Mouse (Mus musculus) forelimb bud, embryonic 11.5 days (tissue): ENCODE results near the gene Ak1.

Experiments used
- DNase-seq: peaks from one replicate; pipeline ENCODE4 v3.0.0-alpha.2; 2012; ENCODE audit warnings: low read depth, low spot score

Gene Ak1

DNA sequence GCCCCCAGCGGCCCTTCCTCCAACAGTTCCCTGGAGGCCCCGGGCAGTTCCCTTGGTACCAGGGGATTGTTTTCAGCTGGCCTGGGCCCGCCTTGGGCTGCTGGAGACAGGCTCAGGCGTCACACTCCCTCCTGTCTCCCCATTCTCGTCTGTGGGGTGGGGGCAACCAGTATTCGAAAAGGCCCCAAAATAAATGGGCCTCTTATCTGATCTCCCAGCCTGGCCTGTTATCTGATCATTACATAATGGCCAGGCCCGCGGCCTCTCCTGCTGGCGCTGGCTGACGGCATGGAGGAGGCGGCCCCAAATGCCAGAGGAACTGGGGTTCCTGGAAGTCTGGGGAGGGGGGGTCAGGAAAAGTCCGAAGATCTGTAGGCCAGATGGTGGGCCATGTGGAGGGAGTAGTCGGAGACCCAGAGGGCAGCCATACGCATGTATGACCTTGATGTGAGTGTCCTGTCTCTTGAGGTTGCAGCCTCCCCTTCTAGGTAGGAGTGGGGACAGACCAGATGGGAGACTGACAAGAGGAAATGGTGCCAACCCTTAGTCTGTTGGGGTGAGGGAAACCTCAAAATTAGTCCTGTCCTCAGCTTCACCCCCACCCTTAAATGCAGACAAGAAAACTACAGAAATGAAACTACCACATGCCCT, 33.3 kb downstream of the Ak1 start:
- no peak for DNase-seq

DNA sequence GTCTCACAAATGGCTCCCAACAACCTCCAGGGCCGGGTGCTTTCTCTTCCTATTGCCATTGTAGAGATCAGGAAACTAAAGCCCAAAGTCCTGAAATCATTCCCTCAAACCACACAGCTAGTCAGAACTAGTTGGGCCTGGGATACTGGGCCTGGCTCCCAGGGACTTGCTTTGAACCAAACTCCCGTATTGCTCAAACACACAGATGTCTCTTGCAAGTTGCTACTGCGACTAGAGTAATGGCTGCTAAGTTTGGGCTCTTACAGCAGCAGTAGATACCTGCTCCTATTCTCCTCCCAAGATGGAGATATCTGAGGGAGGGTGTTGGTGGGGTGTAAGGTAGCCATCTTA, 33.8 kb downstream of the Ak1 start:
- no peak for DNase-seq

DNA sequence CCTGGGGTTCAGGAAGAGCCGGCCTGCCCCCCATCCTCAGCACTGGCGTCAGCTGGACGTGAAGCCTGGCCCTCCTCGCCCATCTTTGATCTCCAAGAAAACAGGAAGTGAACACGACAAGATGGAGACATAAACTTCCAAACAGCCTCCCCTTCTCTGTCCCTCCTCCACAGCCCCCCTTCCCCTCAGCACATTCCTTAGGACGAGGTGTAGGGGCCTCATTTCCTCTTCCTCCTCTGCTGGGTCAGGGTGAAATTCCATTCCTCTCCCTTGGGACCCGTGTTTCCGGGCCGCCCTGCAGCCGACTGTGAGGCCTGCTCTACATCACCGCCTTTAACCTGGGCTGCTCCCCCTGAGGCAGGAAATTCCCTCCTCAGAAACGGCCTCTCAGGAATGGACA, 34.3 kb downstream of the Ak1 start:
- peak; percentile 85 for DNase-seq

DNA sequence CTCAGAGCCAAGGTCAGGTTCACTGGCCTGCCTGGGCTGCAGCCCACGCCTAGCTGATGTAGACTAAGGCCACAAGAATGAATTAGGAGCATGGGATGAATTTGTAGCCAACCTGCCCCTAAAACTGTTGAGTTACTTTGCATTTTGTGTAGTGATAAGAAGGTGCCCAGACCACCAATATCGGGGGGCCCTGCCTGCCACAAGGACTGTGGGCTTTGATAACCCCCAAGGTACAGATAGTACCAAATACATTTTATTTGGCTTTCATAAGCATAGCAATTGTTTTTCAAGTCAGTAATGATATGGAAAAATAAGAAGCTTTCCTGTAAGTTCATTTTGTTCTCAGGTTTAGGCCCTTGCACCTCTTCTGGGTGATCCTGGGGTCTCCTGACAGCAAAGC, 37.3 kb downstream of the Ak1 start:
- no peak for DNase-seq

DNA sequence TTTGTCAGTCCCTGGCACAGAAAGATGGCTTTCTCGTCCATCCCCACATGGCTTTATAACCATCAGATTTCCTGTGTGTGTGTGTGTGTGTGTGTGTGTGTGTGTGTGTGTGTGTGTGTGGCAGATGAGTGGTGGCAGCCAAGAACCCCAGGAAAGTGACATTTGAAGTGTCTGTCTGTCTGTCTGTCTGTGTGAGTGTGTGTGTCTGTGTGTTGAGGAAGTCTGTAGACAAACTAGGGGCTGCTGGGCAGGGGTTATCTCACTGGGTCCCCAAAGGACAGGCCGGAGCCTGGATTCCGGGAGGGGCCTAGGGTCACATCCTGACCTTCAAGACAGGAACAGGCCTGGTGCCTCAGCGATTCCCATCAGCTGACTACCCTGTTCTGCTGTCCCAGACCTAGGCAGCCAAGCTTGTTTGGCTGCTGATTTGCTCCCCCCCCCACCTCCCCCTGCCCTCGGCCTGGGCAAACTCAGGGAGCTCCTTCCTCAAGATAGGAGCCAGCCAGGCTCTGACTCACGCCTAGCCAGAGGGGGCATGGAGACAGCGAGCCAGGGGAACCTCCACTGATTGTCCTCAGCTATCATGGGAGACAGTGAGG, 40.0 kb downstream of the Ak1 start:
- no peak for DNase-seq

DNA sequence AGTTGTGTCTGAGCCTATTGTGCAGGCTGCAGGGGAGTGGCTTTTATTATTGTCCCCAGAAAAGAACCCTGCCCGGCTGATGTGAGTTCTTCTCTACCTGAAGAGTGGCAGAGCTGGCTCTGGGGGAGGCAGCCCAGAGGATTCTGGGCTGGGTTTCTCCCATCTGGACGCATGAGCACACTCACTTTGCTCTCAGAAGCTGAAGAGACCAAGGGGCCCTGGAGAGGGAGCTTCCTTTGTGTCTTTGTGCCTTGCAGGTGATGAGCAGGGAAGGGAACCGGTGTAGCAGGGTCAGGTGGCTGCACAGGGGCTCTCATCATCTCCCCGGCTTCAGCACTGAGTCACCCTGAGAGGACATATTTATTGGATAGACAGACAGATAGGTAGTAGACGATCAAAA, 40.7 kb downstream of the Ak1 start:
- DNase-seq, result no peak

DNA sequence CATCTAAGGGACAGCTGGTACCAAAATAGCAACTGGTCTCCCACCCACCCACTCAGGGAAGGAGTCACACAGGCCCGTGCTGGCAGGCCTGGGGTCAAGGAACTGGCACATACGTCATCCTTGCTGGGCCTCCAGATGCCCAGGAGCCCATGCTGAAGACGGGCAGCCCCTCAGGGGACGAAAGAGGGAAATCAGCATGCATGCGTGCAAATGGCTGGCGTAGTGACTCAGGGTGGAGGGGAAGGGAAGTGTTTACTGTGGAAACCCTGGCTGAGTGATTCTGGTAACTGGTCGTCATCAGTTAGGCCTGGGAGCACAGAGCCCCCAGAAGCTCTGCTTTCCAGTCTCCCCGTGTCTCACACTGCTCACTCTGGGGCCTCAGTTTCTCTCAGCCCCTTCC, 43.8 kb downstream of the Ak1 start:
- DNase-seq, result no peak

DNA sequence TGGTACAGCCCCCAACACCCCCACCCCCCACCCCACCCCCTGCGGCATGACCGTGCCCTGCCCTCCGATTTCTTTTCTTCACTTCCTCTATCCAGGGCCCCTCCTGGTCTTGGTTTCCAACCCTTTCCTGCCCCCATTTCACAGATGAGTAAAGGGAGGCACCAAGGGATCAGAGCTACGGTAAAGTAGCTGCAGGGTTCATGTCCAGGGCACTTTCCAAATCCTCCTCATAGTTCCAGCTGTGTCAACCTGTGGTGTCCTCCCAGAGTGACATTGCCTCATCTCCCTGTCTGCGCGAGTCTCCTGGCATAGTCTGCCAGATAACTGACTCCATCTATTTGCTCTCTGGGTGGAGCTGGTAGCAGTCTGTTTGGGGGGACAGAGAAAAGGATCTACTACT, 44.3 kb downstream of the Ak1 start:
- DNase-seq, result no peak

DNA sequence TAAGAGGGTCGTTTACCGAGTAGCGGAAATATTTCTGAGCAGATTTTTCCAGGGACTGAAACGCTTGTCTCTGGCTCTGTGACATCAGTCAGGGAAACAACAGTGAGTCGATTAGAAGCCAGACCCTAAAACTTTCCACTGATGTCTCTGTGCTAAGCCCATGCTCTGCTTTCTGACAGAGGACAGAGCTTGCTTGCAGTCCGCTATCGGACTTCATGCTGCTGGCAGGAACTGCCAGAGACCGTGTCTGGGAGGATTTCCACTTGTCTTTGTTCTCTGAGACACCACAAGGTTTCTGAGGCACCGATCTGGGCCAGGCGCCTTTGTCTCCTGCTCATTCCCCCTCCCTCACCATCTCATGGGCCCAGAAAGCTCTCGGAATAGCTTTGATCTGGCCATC, 46.2 kb downstream of the Ak1 start:
- DNase-seq, result no peak

DNA sequence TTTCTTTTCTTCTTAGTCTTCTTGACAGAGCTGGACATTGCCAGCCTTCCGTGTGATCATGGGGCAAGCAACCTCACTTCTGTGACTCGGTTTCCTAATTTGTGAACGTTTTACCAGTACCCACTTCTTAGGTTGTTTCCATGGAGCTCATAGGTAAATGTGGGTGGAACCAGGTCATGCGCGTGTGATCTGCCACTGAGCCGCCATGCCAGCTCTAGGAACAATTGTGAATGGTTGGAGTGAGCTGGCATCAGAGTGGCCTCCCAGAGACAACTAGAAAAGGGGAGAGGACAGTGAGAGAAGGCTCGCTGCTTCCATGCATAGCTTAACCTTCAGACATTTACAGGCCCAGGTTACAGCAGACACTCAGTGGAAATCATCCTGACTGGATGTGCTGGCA, 46.6 kb downstream of the Ak1 start:
- no peak for DNase-seq

DNA sequence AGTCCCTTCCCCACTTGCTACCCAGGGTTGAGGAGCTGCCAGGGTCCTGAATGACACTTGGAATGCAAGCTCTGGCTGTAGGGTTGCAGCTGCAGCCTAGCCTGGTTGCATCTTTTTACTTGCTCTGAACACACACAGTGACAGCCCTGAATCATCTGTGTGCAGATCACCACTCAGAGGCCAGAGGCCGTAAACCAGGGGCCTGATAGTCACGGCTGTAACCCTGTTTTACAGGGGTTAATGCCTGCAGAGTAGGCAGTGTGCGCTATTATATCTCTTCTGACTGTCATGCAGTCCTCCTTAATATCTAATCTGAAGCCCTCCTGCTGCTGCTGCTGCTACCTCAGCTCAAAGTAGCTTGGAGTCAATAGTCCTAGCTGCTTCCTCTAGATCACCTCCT, 48.3 kb downstream of the Ak1 start:
- DNase-seq, result no peak

DNA sequence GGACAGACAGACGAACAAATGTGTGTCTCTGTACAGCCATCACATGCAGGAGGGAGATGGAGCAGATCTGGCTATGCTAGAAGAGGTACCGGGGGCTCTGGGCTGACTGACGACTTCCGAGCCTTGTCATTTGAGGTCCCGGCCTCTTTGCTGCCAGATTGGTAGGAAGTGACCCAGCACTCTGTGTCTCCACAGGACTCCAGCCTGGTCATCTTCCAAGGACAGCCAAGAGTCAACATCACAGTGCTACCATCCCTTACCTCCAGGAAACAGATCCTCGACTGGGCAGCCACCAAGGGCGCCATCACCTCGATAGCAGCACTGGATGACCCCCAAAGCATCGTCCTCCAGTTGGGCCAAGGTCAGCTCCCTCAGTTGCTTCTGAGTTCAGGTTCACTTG, 49.6 kb downstream of the Ak1 start:
- no peak for DNase-seq

DNA sequence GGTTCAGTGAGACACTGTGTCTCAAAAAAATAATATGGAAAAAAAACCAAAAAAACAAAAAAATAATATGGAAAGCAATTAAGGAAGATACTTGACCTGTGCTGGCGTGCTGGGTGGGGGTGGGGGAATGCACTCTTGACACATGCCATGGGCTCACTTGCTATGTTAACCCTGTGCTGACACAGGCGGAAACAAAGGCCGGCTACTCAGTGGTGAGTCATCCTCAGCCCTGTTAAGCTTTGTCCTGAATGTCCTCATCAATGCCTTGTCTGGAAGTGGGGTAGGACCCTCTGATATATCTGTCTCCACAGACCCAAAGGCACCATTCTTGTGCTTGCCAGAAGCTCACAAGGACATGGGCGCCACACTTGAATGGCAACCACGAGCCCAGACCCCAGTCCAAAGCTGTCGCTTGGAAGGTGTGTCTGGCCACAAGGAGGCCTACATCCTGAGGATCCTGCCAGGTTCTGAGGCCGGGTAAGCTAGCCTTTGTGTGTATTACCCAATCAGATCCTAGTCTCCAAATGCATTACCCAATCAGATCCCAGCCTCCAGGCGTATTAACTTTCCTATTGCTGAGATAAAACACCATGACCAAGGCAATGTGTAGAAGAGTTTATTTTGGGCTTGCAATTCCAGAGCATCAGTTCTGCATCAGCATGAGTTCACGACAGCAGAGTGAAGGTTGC, 50.5 kb downstream of the Ak1 start:
- no peak for DNase-seq

DNA sequence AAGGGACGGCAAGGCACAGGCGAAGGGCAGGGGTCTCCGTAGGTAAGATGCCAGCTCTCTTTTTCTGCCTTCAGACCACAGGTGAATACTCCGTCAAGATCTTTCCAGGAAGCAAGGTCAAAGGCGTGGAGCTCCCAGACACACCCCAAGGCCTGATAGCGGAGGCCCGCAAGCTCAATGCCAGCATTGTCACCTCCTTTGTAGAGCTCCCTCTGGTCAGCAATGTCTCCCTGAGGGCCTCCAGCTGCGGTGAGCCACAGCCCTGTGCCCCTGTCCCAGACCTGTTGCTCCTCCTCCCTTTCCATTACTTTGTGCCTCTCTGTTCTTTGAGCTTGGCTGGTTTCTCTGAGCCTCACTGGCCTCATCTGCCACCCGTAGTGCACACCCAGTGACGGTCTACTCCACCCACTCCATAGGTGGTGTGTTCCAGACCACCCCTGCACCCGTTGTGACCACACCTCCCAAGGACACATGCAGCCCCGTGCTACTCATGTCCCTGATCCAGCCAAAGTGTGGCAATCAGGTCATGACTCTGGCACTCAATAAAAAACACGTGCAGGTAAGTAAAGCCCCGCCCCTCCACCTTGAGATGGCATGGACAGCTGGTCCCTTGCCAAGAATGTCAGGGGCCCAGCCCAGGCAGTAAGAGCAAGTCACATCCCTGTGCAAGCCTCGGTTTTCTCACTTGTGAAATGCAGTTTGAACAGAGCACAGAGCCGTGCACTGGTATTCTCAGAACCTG, 51.8 kb downstream of the Ak1 start:
- DNase-seq, result no peak

DNA sequence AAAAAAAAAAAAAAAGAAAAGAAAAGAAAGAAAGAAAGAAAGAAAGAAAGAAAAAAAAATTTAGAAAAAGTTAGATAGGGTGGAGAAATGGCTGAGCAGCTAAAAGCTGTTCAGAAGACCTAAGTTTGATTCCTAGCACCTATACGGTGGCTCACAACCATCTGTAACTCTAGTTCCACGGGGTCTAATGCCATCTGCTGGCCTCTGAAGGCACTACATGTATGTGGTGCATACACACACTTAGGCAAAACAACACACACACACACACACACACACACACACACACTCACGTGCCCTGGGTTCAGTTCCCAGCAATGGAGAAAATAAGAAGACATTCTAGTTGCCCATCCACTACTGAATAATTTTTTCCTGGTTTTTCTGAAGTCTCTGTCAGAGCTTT, 55.3 kb downstream of the Ak1 start:
- DNase-seq, result no peak

DNA sequence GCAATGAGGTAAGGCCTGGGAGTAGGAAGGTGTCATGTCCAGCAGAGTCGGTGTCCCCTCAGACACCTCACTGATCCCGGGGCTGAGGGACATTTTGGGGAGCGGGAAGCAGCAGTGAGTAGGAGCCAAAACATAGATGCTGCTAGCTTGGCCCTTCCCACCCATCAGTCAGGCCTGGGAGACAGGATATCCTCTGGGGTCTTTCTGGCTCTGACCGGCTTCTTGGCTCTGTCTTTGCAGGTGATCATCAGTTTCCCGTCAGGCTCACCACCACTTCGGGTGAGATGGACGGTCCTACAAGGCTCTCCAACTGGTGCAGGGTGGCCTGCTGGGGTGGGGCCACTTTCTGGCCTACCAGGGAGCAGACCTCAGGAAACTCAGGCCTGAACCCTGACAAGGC, 56.1 kb downstream of the Ak1 start:
- DNase-seq, result no peak

DNA sequence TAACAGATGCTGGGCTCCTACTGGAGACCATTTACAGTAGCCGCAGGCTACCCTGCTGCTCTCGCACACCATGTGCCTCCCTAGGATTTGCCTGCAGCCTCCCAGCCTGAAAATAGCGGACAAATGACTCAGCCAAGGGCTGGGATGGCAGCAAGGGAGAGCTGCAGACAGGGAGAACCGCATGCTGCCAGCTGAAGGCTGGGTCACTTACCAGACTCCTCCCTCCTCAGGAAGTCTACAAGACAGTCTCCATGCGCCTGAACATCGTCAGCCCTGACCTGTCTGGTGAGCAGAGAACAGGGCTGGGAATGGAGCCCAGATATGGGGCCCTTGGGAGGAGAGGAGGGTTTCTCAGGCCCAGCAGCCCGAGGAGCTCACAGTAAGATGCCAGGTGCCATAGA, 58.5 kb downstream of the Ak1 start:
- DNase-seq, result no peak

DNA sequence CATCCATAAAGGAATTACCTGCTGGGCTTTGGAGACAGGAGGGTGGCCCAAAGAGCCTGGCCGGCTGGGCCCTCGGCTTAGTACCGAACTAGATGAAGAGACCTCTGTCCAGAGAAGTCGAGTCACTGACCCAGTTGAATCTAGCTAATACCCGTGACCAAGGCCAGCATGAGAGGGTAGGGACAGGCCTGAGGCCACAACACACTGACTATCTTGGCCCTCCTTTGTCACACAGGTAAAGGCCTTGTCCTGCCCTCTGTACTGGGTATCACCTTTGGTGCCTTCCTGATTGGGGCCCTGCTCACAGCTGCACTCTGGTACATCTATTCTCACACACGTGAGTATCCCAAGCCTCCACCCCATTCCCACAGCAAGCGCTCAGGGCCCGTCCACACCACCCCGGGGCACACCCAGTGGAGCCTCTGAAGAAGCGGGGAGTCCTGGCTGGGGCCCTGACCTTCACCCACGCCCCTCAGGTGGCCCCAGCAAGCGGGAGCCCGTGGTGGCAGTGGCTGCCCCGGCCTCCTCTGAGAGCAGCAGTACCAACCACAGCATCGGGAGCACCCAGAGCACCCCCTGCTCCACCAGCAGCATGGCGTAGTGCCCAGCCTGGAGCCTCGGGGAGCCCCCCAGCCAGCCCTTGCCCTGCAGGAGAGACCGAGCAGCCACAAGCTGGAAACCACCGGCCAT, 59.5 kb downstream of the Ak1 start:
- DNase-seq, result no peak

DNA sequence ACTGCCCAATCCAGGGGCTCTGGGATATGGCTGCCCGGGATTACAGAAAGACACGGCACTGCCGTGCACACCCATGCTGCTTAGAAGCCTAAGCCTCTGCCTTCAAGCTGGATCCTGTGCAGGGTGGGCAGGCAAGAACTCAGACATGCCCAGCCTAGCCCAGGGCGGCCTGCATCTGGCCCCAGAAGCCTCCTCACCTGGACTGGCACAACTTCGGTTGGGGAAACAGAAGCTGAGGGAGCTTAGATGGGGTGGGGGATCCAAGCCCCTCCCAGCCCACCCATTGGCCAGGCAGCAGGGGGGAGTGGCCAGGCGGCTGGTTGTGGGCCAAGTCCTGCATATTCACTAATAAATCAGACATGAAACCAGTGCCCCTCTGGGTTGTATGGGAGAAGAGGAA, 60.2 kb downstream of the Ak1 start:
- no peak for DNase-seq

DNA sequence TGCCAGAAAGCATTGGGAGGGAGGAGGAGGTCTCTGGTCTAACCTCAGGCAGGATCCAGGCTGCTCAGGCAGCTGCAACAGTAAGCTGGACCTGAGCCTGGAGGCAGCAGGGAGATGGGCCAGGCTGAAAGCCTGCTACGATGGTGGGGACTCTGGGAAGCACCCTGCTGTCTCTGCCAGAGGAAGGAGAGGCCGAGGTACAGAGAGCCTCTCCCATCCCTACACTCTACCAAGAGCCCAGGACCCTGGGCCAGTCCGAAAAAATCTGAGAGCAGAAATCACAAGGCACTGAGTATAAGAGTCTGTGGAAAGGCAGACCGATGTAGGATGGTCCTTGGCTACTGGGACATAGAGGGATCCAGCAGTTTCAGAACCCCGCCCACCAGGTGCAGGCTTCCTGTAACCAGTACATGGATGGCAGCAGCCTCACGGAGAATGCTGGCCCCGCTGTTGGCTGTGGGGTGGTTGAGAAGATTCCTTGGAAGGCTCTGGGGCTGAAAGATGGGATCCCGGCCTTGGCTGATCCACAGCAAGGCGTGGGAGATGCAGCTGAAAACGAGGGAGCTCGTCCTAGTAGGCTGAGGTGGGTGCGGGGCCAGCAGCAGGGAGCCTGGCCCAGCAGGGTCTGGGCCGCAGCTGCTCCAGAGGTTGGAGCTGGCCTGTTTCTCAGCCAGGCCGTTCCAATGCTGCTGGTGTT, 61.3 kb downstream of the Ak1 start:
- no peak for DNase-seq

DNA sequence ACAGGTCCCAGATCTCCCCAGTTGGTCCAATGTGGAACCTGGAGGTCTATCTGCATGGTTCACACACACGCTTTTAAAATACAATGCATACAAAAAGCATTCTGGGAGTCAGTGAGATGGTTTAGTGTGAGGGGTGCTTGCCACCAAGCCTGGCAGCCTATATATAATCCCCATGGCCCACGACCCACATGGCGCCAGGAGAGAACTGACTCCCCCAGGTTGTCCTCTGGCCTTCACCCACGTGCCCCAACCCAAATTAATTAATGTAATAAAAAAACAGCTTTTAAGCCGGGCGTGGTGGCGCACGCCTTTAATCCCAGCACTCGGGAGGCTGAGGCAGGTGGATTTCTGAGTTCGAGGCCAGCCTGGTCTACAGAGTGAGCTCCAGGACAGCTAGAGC, 62.1 kb downstream of the Ak1 start:
- DNase-seq, result no peak
